Mouse (Mus musculus) mature B cell (primary cell): ENCODE data around the gene Gm47791.

ENCODE experiments used
- in situ Hi-C: fragments of 300-500 bp; cut with MboI; formaldehyde crosslinking; loops from 2 replicates; pipeline ENCODE4 v1.14.3; 2019

Gene Gm47791

DNA sequence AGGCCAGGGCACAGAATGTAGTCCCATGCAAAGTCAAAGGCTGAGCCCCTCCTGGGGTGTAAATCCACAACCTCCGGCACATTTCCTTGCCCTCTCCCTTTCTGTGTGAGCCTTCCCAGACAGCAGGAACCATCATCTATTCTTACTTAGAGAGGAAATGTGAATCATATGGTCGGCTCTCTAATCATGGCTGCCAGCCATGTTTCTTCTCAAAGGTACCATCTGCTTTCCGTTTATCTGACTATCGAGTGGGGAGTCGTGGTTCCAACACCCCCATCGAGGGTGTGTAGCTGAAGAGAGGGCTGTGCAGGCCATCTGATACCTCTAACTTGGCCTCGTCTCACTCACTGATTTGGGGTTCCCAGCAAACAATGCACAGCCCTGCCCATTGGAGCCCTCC, 17.0 kb upstream of the Gm47791 start:
- in situ Hi-C loops = no loop called here

DNA sequence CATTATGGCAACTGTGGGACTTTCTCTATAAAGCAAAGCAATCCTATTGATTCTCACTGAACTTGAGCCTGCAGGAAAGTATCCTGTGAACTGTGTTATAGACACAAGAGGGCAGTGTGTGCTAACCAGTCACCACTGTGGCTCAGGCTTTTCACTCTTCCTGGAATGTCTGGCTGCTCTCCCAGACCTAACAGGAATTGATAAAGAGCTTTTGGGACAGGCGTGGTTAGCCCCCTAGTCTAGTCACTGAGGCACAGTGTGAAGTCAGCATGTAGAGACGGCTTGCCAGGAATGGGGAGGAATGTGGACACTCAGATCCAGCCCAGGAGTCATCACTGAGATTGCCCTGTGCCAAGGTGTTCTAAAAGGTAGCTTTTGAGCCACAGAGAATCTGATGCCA, 16.4 kb upstream of the Gm47791 start:
- in situ Hi-C loops = no loop called here

DNA sequence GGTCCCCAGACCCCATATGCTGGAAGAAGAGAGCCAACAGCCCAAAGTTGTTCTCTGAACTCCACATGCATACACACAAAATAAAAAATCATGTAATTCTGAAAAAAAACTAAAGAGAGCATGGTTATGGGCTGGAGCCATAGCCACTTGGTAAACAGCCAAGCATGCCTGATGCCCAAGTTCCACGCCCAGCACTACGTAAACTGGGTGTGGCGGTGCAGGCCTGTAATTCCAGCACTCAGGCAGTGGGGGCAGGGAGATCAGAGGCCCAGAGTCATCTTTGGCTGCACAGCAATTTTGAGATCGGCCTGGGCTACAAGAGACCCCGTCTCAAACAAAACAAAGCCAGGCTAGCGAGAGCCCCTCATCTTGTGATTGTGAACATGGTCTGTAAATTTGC, 14.5 kb upstream of the Gm47791 start:
- in situ Hi-C loops = no loop called here

DNA sequence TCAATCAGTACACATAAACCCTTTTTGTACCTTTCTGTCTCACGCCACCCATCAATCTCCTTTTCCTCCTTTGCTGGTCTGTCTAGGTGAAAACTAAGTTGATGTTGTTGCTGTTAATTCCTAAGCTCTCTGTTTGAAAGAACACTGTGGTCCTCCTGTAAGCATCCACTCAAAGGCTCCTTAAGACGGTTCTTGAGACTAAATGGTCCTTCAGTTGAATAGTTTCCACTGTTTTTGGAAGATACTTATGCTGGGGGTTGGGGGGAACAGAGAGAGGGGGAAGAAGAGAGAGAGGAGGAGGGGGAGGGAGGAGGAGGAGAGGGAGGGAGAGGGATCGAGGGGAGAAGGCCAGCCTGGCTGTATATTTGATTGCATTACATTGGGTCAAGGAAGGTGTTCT, 12.5 kb upstream of the Gm47791 start:
- in situ Hi-C loops = no loop called here

DNA sequence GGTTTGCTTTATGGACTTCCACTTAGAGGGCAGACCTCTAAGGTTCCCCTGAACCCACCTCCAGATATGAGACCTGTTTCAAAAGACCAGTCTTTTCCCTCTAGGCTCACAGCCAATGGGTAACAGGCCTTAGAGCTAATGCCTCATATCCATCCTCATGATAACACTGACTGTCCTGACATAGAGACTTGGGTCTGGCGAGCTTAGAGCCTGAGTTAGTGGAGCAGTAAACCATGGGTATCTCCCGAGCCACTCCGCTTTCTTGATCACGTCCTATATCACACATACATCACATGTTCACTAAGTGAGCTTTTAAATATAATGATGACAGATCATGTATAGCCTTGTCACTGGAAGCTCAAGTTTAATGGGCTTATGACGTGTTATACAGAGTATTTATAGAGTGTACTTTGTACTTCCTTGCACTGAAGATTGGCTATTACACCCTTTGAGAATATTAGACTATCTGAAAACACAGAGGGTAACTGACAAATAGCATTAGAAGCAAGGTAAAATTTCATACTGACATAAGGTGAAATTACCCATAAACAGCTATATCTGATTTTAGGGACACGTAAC, 8.4 kb upstream of the Gm47791 start:
- in situ Hi-C loops = no loop called here

DNA sequence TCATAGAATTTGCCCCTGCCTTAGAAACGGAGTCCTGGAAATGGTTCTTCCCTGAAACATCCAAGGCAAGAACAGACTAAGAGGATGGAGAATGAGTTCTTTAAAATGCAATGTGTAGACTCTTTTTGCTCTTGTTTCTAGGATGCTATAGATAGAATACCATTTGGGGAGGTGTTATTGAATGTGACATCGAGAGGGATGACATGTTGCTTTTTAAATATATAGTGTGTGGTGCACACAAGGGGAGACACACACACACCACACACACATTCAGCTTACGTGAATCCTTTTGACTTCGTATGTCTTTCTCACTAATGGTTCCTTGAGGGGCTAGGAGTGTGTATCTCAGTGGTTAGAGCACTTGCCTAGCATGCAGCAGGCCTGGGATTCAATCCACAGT, 4.2 kb upstream of the Gm47791 start:
- in situ Hi-C loops = no loop called here

DNA sequence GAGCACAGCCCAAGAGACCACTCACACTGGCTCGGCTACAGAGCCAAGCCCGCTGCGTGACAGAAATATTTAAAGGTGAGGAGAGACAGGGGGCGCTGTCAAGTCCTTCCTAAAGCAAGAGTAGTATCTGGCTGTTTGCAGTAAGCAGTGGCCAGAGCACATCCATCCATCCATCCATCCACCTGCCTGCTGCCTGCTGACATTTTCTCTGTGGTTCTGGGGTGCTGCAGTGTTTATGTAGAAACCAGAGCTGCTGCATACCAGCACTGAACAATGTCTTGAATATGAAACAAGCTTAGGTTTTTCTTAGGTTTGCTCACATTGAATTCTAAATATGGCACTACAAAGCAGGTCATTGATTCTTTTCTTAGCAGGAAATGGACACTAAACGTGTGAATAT, 2.2 kb upstream of the Gm47791 start:
- in situ Hi-C loops = no loop called here

DNA sequence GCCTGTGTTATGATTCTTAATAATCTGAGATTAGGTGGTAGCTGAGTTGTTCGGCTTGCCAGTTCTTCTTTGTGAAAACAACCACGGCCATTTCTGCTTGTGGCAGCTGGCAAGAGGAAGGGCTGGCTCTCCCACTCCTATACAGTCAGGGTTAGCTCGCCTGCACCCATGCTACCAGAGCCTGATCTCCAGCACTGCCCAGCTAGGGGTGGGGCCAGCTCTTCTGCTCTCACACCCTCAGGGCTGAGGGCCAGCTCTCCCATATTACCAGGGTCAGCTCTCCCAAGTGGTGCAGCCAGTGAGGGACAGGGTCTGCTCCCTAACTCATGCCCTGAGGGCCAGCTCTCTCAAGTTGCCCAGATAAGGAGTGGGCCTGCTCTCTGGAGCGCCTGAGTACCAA, 1.4 kb upstream of the Gm47791 start:
- in situ Hi-C loops = no loop called here

DNA sequence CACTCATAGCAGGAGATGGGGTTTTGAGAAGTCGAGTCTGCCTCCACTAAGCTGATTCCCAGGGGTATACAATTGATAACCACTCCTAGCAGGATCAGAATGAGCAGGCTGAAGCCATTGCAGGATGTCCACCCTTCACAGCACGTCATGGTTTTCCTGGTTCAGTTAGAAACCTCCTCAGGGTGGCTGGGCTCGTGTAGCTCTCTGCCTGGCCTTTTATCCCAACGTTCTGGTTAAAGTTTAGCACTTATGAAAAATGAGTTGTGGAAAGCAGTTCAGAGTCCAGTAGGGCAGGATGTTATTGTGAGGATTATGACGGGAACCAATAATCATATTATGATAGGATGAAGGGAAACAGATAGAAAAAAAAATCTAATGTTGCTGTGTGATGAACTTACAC, 2.8 kb downstream of the Gm47791 start, which contains the start of gene Tm4sf20:
Gene Tm4sf20, minus strand, starts transcription at position 193 of the 400 bp plus-strand sequence.
- in situ Hi-C loops = no loop called here

DNA sequence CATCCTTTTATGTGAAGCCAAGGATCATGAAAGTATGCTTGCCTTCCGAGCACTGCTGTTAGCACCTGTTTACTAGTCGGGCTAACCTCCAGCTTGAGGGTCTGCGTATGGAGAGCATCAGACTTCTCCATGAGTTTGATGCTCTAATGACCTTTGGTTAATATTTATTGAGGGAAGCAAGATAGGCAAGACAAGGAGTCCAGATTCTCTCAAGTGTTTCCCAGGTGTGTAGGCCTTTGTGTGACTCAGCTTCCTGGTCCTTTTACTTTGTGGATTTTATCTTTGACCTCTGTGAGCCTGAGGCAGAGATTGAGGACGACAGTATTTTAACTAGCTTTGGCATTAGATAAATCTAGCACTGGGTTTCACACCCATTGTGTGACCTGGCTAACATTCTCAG, 4.4 kb downstream of the Gm47791 start:
- in situ Hi-C loops = no loop called here

DNA sequence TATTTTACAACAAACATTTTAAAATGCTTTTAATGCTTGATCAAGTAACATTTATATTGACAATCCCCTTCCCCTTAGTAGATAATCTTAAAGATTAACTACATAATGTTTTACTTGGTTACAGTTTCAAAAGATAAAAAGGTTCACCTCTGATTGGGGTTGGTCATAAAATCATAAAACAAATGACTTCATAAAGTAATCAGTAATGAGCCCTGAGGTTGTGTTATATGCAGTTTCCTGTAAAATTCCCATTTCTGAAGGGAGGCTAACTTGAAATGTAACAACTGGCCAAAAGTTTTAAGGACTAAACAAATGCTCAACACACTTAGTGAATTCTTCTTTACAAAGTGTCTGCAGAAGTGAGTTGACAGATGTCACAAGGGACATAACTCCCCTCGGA, 4.8 kb downstream of the Gm47791 start:
- in situ Hi-C loops = no loop called here

DNA sequence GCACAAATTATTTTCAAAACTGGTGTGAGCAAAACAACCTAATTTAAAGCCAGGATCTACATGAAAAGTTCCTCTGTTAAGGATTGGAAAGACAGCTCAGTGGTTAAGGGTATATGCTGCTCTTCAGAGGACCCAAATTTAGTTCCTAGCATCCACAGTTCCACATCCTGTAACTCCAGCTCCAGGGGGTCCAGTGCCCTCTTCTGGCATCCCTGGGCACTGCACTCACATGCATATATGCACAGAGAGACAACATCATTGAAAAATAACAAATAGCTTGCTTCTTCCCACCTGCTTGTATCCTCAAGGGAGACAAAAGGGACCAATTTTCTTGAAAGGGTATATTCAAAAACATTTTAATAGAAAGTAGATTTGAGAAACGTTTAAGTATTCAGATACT, 8.8 kb downstream of the Gm47791 start:
- in situ Hi-C loops = no loop called here

DNA sequence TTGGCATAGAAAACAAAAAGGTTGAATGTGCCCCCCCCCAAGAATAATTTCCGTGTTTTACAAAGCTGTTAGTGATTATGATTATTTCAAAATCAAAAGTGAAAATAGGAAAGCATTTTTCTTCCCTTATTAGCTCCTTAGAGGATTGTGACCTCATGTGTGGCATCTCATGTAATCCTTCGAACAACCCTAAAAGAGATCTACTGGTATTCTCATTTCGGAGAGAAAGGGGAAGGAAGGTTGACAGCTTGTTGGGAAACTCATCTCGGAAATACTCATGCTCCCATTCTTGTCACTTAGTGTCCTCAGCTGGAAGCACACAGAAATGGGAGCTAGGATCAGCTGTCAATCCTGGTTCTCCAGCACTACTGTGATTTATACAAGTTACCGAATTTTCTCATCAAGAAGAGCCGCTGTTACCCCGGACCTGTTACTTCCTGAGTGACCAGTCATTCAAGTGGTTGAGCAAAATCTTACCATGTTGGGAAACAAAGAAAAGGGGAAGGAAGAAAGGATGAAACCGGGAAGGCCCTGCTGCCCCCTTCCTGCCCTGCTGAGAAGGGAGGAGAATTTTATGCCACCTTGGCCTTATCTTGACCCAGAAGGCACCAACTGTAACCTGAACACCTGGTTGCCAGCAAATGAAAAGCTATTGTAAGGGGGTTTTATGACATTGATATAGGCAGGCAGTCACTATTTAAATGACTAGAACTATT, 9.4 kb downstream of the Gm47791 start:
- in situ Hi-C loops = no loop called here

DNA sequence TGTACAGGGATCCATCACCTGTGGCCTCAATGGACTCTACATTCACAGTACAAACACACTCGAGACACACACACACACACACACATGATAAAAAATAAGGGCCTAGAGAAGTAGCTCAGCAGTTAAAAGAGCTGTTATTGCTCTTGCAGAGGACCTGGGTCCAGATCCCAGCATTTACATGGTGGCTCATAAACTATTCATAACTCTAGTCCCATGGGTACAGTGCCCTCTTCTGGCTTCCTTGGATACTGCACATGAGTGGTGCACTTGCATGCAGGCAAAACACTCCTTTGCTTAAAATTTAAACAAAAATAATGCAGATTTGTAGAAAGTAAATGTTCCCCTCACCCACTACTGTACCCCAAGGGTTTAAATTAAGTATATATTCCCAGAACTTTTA, 11.5 kb downstream of the Gm47791 start:
- in situ Hi-C loops = no loop called here

DNA sequence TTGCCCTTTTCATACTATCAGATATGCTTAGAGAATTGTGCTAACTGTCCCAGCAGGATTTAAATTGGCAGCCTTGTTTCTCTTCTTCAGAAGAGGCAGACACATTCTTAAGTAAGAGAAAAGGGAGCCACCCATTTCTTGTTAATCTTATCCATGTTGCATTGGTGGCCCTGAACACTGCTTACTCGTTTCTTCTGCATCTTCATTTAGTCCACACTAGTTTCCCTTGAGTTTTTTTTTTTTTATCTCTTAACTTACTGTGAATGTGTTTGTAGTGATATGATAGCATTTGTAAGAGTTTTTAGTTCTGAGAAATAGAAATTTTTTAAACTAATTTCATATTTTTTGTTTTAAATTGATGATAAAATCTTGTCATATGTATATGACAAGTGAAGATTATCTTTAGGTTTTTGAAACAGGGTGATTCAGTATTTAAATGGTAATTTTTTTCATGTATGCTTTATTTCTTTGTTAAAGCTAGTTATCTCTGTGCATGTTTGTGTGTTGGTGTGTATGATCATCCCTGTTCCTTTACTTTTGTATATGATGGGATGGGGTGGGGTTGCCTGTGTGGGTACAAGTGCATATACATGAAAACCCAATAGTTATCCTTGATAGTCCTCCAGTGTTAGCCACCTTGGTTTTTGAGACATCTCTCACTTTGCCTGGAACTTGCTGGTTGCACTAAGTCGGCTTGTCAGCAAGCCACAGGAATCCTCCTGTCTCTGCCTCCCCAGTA, 23.2 kb downstream of the Gm47791 start:
- in situ Hi-C loops = no loop called here

DNA sequence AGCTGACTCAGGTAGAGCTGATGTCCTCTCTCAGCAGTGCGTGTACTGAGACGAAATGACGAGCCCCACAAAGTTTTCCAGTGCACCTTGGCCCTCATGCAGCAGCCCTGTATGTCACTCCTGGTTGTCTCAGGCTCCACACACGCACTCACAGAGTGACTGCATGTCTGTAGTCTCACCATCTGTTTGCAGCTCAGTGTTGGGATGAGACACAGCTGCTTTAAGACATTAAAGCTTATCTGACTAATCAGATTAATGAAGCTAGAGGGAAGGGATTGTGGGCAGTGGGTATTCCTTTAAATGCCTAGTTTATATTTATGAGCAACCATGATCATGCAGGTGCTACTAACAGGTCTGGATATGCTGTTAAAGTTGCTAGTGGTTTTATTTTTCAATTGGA, 24.6 kb downstream of the Gm47791 start:
- in situ Hi-C loops = no loop called here

DNA sequence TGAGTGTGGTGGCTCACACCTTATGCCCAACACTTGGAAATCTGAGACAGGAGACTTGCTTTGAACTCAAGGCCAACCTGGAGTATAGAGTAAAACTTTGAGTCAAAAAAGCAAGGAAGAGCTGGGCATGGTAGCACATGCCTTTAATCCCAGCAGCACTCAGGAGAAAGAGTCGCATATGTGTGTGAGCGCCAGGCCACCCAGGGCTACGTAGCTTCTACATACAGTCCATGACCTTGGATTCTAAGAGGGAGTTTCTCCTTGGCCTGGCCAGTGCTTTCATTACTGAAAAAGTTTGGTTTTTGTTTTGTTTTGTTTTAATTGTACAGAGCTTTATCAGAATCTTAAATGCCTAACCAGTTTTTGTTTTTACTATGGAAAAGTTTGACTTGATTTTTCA, 27.1 kb downstream of the Gm47791 start:
- in situ Hi-C loops = no loop called here

DNA sequence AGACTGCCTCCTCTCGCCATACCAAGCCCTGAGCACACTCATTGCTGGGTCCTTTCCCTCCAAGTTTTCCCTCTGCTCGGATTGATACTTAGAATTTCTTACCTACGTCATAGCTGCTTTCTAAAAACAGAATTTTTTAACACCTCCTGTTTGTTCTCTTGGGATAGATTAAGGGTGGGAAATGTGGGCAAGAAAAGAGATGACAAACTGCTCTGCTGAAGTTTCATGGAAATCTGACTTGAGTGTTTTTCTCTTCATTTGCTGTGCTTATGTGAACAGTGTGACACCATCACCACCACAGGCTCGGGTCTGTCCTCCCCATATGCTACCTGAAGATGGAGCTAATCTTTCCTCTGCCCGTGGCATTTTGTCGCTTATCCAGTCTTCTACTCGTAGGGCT, 29.5 kb downstream of the Gm47791 start:
- in situ Hi-C loops = no loop called here

DNA sequence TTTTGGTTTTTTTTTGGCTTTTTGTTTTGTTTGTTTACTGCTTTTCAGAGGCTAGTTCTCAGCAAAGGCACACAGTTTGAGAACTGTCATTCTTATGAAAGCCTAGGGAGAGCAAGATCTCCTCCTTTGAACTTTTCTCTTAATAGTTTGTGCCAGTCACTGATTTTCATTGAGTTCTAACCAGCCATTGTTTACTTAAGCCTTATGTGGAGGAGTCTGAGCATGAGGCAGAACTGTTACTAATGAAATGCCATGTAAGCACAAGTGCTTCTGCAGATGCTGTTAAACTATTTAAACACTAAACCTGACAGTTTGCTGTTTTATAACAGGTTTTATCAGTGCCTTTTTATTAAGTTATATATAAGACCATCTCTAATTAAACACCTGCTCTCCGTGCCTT, 33.0 kb downstream of the Gm47791 start:
- in situ Hi-C loops = no loop called here

DNA sequence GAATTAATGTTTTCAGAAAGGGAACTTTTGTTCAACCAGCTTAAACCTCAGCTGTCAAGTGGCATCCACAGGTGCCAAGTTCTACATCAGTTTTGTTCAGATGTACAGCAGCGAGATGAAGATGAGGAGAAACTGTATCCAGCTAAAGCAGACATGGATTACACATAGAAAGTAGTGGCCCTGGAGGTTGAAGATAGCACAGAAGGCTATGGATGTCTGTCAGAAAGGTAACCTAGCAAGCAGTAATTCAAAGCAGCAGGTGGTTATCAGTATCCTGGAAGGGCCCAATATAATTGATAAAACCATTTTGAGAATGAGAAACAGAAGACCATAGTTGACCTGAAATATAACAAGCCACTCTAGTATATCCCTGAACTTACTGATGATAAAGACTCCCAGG, 37.7 kb downstream of the Gm47791 start:
- in situ Hi-C loops = no loop called here

DNA sequence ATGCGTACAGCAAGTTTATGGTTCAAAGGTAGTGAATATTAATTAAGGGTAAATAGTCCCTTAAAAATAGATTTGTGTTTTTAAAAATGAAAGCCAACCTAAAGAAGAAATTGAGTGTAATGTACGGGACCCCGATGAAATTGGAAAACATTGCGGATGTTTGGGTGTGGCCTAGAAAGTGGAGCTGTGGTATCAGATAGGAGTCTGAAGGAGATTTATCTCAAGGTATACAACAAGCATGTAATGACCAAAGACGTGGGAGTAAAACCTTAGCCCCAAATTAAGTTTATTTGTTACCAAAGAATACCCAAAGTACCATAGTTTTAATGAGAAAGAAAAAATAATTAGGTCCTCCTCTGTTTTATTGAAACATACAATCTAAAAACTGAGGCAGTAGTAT, 44.6 kb downstream of the Gm47791 start:
- in situ Hi-C loops = no loop called here

DNA sequence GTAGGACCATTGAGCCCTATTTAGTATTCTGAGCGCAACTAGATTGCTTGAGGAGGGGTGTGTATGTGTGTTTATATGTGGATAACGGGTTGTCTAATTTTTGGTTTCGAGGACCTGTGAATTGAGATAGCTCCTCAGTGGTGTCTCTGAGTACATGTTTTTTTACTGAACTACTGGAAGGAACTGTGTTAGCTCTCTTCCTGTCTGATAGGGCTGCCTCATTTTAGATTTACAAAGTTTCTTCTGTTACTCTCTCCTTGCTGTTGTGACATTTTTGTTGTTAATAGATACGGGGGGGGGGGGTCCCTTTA, 45.2 kb downstream of the Gm47791 start:
- in situ Hi-C loops = no loop called here

DNA sequence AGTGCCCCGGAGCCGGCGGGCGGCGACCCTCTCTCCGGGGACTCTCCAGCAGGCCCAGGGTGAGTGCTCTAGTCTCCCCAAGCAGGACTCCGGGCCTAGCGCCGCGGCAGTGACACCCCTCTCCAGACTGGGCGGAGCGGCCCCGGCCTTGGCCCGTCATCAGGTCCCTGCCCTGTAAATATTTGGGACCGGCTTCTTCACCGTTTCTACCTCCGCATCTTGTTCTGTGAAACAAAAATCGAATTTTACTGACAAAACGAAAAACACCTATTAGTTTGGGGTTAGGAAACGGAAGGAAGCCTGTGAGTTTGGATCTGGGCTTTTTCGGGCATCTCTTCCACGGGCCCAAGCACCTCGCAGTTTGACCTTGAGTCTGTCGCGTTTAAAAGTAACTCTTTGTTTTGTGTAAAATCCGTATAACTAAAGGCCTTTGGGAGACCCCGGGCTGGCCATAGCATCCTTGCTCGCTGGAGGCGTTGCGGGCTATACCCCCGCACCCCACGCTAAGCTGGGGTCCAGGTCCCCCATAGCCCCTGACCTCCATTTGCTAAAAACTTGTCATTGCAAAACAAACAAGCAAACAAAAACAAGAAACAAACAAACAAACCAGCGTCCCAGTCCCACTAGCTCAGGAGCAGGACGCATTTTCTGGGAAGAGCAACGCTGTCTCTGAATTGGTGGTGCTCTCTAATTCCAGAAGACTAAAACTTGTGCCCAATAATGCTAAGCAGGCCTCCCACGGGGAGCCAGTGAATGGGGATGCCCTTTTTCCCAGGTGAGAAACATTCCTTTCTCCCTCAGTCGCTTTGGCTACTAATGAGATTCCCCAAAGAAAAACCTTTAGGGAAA, 45.8 kb downstream of the Gm47791 start:
- in situ Hi-C loops = no loop called here
